Mouse (Mus musculus) E14TG2a.4 (cell line): Measurements from ENCODE around the gene Rab19.
"Not testable (repeated sequence)": the region's sequence is repeated elsewhere in the genome, so short reads cannot be mapped to it uniquely, and the experiment has no call there.

ENCODE experiments used
- H3K27me3 ChIP-seq: 2 replicates; pipeline ENCODE4 v1.6.1; 2014; ENCODE audit warnings: low read length, control low read depth; ENCODE audit not compliant: insufficient read depth
- H3K36me3 ChIP-seq: 2 replicates; pipeline ENCODE4 v1.6.1; 2014; ENCODE audit warnings: low read length, control low read depth; ENCODE audit not compliant: insufficient read depth
- H3K4me1 ChIP-seq: replicated peaks from 2 replicates; pipeline ENCODE4 v1.6.1; 2014; ENCODE audit warnings: low read depth, low read length, control low read depth
- H3K4me3 ChIP-seq: replicated peaks from 2 replicates; pipeline ENCODE4 v1.5.1; 2014; ENCODE audit warnings: mild to moderate bottlenecking, low read length
- H3K9me3 ChIP-seq: 2 replicates; pipeline ENCODE4 v1.6.1; 2014; ENCODE audit warnings: low read length, control low read depth
- CTCF ChIP-seq: conservative IDR thresholded peaks from 2 replicates; pipeline ENCODE4 v1.5.1; 2014; ENCODE audit warnings: low read length
- NANOG ChIP-seq: IDR thresholded peaks from 2 replicates; pipeline ENCODE4 v1.6.1; 2014; ENCODE audit warnings: borderline replicate concordance, low read length, mixed read lengths
- POU5F1 ChIP-seq: IDR thresholded peaks from 2 replicates; pipeline ENCODE4 v1.6.1; 2014; ENCODE audit warnings: low read length, borderline replicate concordance

Rab19 gene

GRCm38 (mm10) chr6:39346991-39347501 is 33.9 kb upstream of the Rab19 start:
- TF ChIP-seq POU5F1 (no peak), NANOG (peak; percentile 30; the same call in 1 of the 2 replicates), CTCF (no peak)
- peaks cover 71% of the 10 kb centered on the region for H3K4me1 ChIP-seq
- H3K36me3 ChIP-seq: peaks cover 95% of the 10 kb centered on the region
- H3K27me3 ChIP-seq: no peaks in the 10 kb centered on the region
- no peaks in the 10 kb centered on the region for H3K9me3 ChIP-seq
- peak overlapping the region; percentile 35; the same call in 1 of the 2 replicates for H3K4me3 ChIP-seq

- Histone ChIP-seq H3K4me1 (peaks cover 71% of the 10 kb centered on the region), H3K36me3 (peaks cover 95% of the 10 kb centered on the region), H3K4me3 (peak overlapping the region; percentile 41; the same call in 1 of the 2 replicates), H3K9me3 (no peaks in the 10 kb centered on the region), H3K27me3 (no peaks in the 10 kb centered on the region)
- TF ChIP-seq NANOG: no peak
- no peak for TF ChIP-seq POU5F1
- TF ChIP-seq CTCF: no peak
These were observed 32.8 kb upstream of the Rab19 start for GRCm38 (mm10) chr6:39347880-39348814.

- Histone ChIP-seq H3K36me3 (peaks cover 96% of the 10 kb centered on the region), H3K9me3 (no peaks in the 10 kb centered on the region), H3K27me3 (no peaks in the 10 kb centered on the region), H3K4me3 (peak overlapping the region; percentile 17; the same call in 1 of the 2 replicates), H3K4me1 (peaks cover 67% of the 10 kb centered on the region)
- TF ChIP-seq CTCF (no peak), NANOG (no peak), POU5F1 (no peak)
These were observed 32.0 kb upstream of the Rab19 start for GRCm38 (mm10) chr6:39348946-39349345.

GRCm38 (mm10) chr6:39359207-39359606 is 21.8 kb upstream of the Rab19 start:
- H3K4me1 ChIP-seq: not testable (repeated sequence)

GRCm38 (mm10) chr6:39362684-39363083 is 18.3 kb upstream of the Rab19 start:
- Histone ChIP-seq H3K4me3 (no peak overlapping the region), H3K27me3 (no peaks in the 10 kb centered on the region), H3K9me3 (no peaks in the 10 kb centered on the region), H3K36me3 (peaks cover 82% of the 10 kb centered on the region), H3K4me1 (peaks cover 12% of the 10 kb centered on the region)
- TF ChIP-seq CTCF: no peak
- no peak for TF ChIP-seq NANOG

More at GRCm38 (mm10) chr6:39359207-39359606, 21.8 kb upstream of the Rab19 start:
- peaks cover 85% of the 10 kb centered on the region for H3K36me3 ChIP-seq
- H3K27me3 ChIP-seq, H3K9me3 ChIP-seq, H3K4me3 ChIP-seq: not testable (repeated sequence)

GRCm38 (mm10) chr6:39369631-39370030 is 11.3 kb upstream of the Rab19 start:
- Histone ChIP-seq H3K27me3 (no peaks in the 10 kb centered on the region), H3K4me3 (no peak overlapping the region), H3K36me3 (peaks cover 82% of the 10 kb centered on the region), H3K9me3 (no peaks in the 10 kb centered on the region), H3K4me1 (peaks cover 32% of the 10 kb centered on the region)
- no peak for TF ChIP-seq NANOG
- no peak for TF ChIP-seq CTCF
- no peak for TF ChIP-seq POU5F1

- Histone ChIP-seq H3K27me3 (no peaks in the 10 kb centered on the region), H3K36me3 (peaks cover 72% of the 10 kb centered on the region), H3K4me3 (no peak overlapping the region), H3K9me3 (no peaks in the 10 kb centered on the region), H3K4me1 (peaks cover 50% of the 10 kb centered on the region)
- TF ChIP-seq NANOG (no peak), CTCF (no peak), POU5F1 (no peak)
These were observed 8.9 kb upstream of the Rab19 start for GRCm38 (mm10) chr6:39372042-39372441.

GRCm38 (mm10) chr6:39372727-39373126 is 8.2 kb upstream of the Rab19 start:
- H3K4me3 ChIP-seq: no peak overlapping the region
- TF ChIP-seq NANOG (no peak), POU5F1 (no peak), CTCF (no peak)
- no peaks in the 10 kb centered on the region for H3K27me3 ChIP-seq
- H3K4me1 ChIP-seq: peaks cover 52% of the 10 kb centered on the region
- peaks cover 66% of the 10 kb centered on the region for H3K36me3 ChIP-seq
- no peaks in the 10 kb centered on the region for H3K9me3 ChIP-seq
